Mouse (Mus musculus) CH12.LX (cell line): Measurements from ENCODE around the gene Rpl10-ps3.

Experiments used
- CHD1 ChIP-seq: IDR thresholded peaks from 2 replicates; pipeline ENCODE4 v1.6.1; 2012; ENCODE audit warnings: low read depth, low read length, improper control_type of control experiment, inconsistent platforms
- CHD2 ChIP-seq: IDR thresholded peaks from 2 replicates; pipeline ENCODE4 v1.6.1; 2011; ENCODE audit warnings: low read length, improper control_type of control experiment
- CTCF ChIP-seq, 2 experiments: IDR thresholded peaks in 1 of 2; conservative IDR thresholded peaks in 1 of 2; 2 replicates each; pipeline ENCODE4 v1.5.1; 2011 to 2012; ENCODE audit warnings: low read depth in 2 of 2, low read length in 2 of 2, improper control_type of control experiment in 1 of 2, inconsistent platforms in 1 of 2, mild to moderate bottlenecking in 1 of 2, moderate library complexity in 1 of 2
- EP300 ChIP-seq: IDR thresholded peaks from 2 replicates; pipeline ENCODE4 v1.6.1; 2011; ENCODE audit warnings: low read length, improper control_type of control experiment
- MAX ChIP-seq: IDR thresholded peaks from 2 replicates; pipeline ENCODE4 v1.6.1; 2011; ENCODE audit warnings: low read length, improper control_type of control experiment
- MEF2A ChIP-seq: IDR thresholded peaks from 2 replicates; pipeline ENCODE4 v1.6.1; 2014; ENCODE audit warnings: low read depth, mild to moderate bottlenecking, inconsistent platforms, low read length, improper control_type of control experiment, borderline replicate concordance
- POLR2A ChIP-seq: IDR thresholded peaks from 2 replicates; pipeline ENCODE4 v1.6.1; 2011; ENCODE audit warnings: low read depth, mild to moderate bottlenecking, improper control_type of control experiment, low read length
- SIN3A ChIP-seq: IDR thresholded peaks from 2 replicates; pipeline ENCODE4 v1.6.1; 2012; ENCODE audit warnings: low read length, improper control_type of control experiment, inconsistent platforms
- ZC3H11A ChIP-seq: IDR thresholded peaks from 2 replicates; pipeline ENCODE4 v1.6.1; 2012; ENCODE audit warnings: low read depth, mild to moderate bottlenecking, inconsistent platforms, low read length, improper control_type of control experiment
- ZKSCAN1 ChIP-seq: IDR thresholded peaks from 2 replicates; pipeline ENCODE4 v1.6.1; 2012; ENCODE audit warnings: low read depth, inconsistent platforms, low read length, improper control_type of control experiment, borderline replicate concordance
- ZMIZ1 ChIP-seq: IDR thresholded peaks from 2 replicates; pipeline ENCODE4 v1.6.1; 2012; ENCODE audit warnings: low read depth, mild to moderate bottlenecking, inconsistent platforms, low read length, improper control_type of control experiment

GRCm38 (mm10) chr9:50344868-50345267, at the start of gene Rpl10-ps3:
- TF ChIP-seq CTCF (conservative IDR thresholded peaks at IDR 0.05 in 1 of 2, IDR thresholded peaks at IDR 0.05 in 1 of 2; ENCODE audit: low read depth in 2 of 2, low read length in 2 of 2) (no peak), ZC3H11A (no peak), CHD2 (no peak), POLR2A (no peak), EP300 (no peak), SIN3A (no peak), MEF2A (no peak), ZKSCAN1 (no peak), CHD1 (no peak), MAX (no peak), ZMIZ1 (no peak)
